Mouse (Mus musculus) embryonic fibroblast, embryonic 13.5 days (primary cell): Measurements from ENCODE around the gene Apln.

Experiments used
- CTCF ChIP-seq: IDR thresholded peaks from 2 replicates; pipeline ENCODE4 v1.5.1; 2011; ENCODE audit warnings: mild to moderate bottlenecking, control low read depth, low read length, moderate library complexity, borderline replicate concordance; ENCODE audit not compliant: insufficient read depth
- POLR2A ChIP-seq: IDR thresholded peaks from 2 replicates; pipeline ENCODE4 v1.6.1; 2011; ENCODE audit warnings: low read depth, mild to moderate bottlenecking, control low read depth, low read length, moderate library complexity

DNA sequence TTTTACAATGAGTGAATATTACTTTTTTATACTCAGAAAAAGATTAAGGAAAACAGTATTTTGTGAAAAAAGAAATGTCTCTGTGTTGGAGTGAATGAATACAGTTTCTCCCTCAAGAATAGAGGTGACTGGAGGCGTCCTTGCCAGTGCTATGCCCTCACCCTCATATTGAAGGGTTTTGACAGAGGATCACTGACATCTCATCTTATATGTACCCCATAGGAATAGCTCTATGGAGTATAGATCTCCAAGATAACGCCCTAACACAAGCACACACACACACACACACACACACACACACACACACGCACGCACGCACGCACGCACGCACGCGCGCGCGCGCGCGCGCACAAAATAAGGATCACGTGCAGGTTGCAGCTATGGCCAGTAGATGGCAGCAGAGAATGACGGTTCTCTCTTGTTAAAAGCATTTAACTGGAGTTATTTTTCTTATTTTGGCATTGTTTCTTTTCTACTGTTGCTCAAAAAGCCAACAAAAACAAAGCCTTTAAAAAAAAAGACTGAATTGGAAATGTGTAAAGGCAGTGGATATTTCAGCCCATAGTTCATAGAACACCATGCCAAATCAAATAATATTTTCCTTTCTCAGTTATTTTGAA lies 49.5 kb downstream of the Apln start:
- no peak for TF ChIP-seq POLR2A
- peak; percentile 28; the same call in 1 of the 2 replicates for TF ChIP-seq CTCF
